Comparison of ENCODE assay signal across 8 mouse cellular contexts in genomic region chr13:25562746-25563145, GRCm38 (mm10).
DNase-seq lines count a peak whose midpoint lies in the region; ATAC-seq and TF ChIP-seq lines count a peak whose summit lies in the region.

No protein-coding gene starts in this region.

- H3K9me3 ChIP-seq in forebrain, embryonic 15.5 days: no peaks in the 10 kb centered on the region
- H3K9me3 ChIP-seq in midbrain, embryonic 16.5 days (replicated peaks; ENCODE audit: control insufficient read depth, low read length, poor library complexity, severe bottlenecking): no peaks in the 10 kb centered on the region

- H3K4me3 ChIP-seq in forebrain, embryonic 15.5 days: no peak overlapping the region
- no peak overlapping the region for H3K4me3 ChIP-seq in kidney, adult 2 months (ENCODE audit: insufficient read depth, low read depth, low read length)
- no peak overlapping the region for H3K4me3 ChIP-seq in midbrain, embryonic 16.5 days (ENCODE audit: low read depth, low read length)

- intact Hi-C loops in left cerebral cortex, postnatal 14 days (cut with DNase I): no loop called here

- 4% methylated on average over 2 of the region's 2 CpGs for WGBS in forebrain, embryonic 15.5 days
- 2% methylated on average over 2 of the region's 2 CpGs for WGBS in kidney, adult 2 months
- WGBS in midbrain, embryonic 16.5 days: 11% methylated on average over 2 of the region's 2 CpGs

- DNase-seq in heart, adult 8-10 months (ENCODE audit: low spot score): peak; percentile 25
- no peak for DNase-seq in heart, adult 11 months
- peak; percentile 22 for DNase-seq in brain, embryonic 18.5 days (ENCODE audit: low read depth, low spot score)
- DNase-seq in kidney, adult 2 months: peak; percentile 47
- DNase-seq in left cerebral cortex, postnatal 14 days (ENCODE audit: low spot score in 2 of 2): peak; percentile 46 to 62
- DNase-seq in testis, postnatal 10 days (ENCODE audit: low spot score): peak; percentile 49

- H3K27ac ChIP-seq in forebrain, embryonic 15.5 days (replicated peaks): no peak overlapping the region
- no peak overlapping the region for H3K27ac ChIP-seq in kidney, adult 2 months (ENCODE audit: insufficient read depth, low read depth, low read length)
- H3K27ac ChIP-seq in midbrain, embryonic 16.5 days (ENCODE audit: low read length): no peak overlapping the region

- H3K4me2 ChIP-seq in forebrain, embryonic 15.5 days (replicated peaks): no peak overlapping the region
- H3K4me2 ChIP-seq in midbrain, embryonic 16.5 days (ENCODE audit: low read length): no peak overlapping the region

- TF ChIP-seq CTCF in kidney, adult 2 months (conservative IDR thresholded peaks at IDR 0.05; ENCODE audit: insufficient read depth, insufficient read length, low read depth, low read length): peak; percentile 57

- no peaks in the 10 kb centered on the region for H3K27me3 ChIP-seq in forebrain, embryonic 15.5 days
- no peaks in the 10 kb centered on the region for H3K27me3 ChIP-seq in kidney, adult 2 months (replicated peaks; ENCODE audit: control insufficient read depth, insufficient read depth, low read length)
- H3K27me3 ChIP-seq in midbrain, embryonic 16.5 days (ENCODE audit: control insufficient read depth, insufficient read depth, low read depth, low read length): no peaks in the 10 kb centered on the region

- no peaks in the 10 kb centered on the region for H3K4me1 ChIP-seq in forebrain, embryonic 15.5 days
- H3K4me1 ChIP-seq in kidney, adult 2 months (ENCODE audit: control insufficient read depth, insufficient read depth, low read length): no peaks in the 10 kb centered on the region
- no peaks in the 10 kb centered on the region for H3K4me1 ChIP-seq in midbrain, embryonic 16.5 days (ENCODE audit: control insufficient read depth, insufficient read depth, low read length)

- H3K9ac ChIP-seq in forebrain, embryonic 15.5 days (replicated peaks): no peak overlapping the region
- H3K9ac ChIP-seq in midbrain, embryonic 16.5 days (ENCODE audit: low read depth, low read length): no peak overlapping the region

- TF ChIP-seq POLR2A in kidney, adult 2 months (IDR thresholded peaks at IDR 0.05; ENCODE audit: low read depth, low read length): no peak

- ATAC-seq in forebrain, embryonic 15.5 days (replicated peaks): peak; percentile 70
- ATAC-seq in midbrain, embryonic 16.5 days: peak; percentile 36; the same call in 1 of the 2 replicates

- no peaks in the 10 kb centered on the region for H3K36me3 ChIP-seq in forebrain, embryonic 15.5 days
- H3K36me3 ChIP-seq in kidney, adult 2 months (ENCODE audit: control insufficient read depth, insufficient read depth, low read length): no peaks in the 10 kb centered on the region
- H3K36me3 ChIP-seq in midbrain, embryonic 16.5 days (ENCODE audit: control insufficient read depth, insufficient read depth, low read length): no peaks in the 10 kb centered on the region
